Mouse (Mus musculus): ENCODE data around the gene Rabgap1l. TPM values are rescaled to one million over a fixed set of nuclear protein-coding genes. Genes with fewer than 3 reads are reported as not detected.

The Rabgap1l gene
- polyA plus RNA-seq, 1 experiment = 37.1 TPM

DNA sequence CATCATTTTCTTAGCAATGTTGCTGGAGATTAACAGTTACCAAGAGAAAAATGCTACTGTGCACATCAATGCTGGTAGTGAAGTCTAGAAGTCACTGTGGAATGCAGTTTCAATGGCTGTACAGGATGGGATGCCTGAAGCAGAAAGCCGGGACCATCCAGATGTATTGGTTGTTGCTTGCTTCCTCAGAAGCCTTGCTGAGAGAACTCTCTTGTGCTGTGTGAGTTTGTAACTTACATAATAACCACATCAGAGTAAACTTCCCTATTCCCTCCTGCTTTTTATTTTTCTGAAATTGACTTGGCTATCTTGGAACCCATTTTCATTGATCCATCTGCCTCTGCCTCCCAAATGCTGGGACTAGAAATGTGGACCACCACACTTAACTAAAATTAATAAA is 383.9 kb downstream of the Rabgap1l start:
- no peaks in the 10 kb centered on the region for H3K4me1 ChIP-seq (ENCODE audit: control insufficient read depth, insufficient read depth, low read length)
- no peak overlapping the region for H3K27ac ChIP-seq (ENCODE audit: insufficient read depth, low read length)
- TF ChIP-seq CTCF (IDR thresholded peaks at IDR 0.05; ENCODE audit: low read depth, low read length) = no peak
- no peak for TF ChIP-seq EP300 (IDR thresholded peaks at IDR 0.05; ENCODE audit: insufficient read depth, low read depth, low read length)
- TF ChIP-seq POLR2A (IDR thresholded peaks at IDR 0.05; ENCODE audit: insufficient read depth, low read length) = no peak
- H3K27me3 ChIP-seq (ENCODE audit: control insufficient read depth, insufficient read depth, low read length, poor library complexity, severe bottlenecking) = no peaks in the 10 kb centered on the region
- no peak overlapping the region for H3K4me3 ChIP-seq (ENCODE audit: low read depth, low read length)
- H3K9ac ChIP-seq (ENCODE audit: low read depth, poor library complexity, severe bottlenecking) = no peak overlapping the region
- no peaks in the 10 kb centered on the region for H3K36me3 ChIP-seq (ENCODE audit: control insufficient read depth, insufficient read depth, low read length, poor library complexity, severe bottlenecking)
- no peaks in the 10 kb centered on the region for H3K9me3 ChIP-seq (replicated peaks; ENCODE audit: control insufficient read depth, insufficient read depth, low read length, poor library complexity, severe bottlenecking)

DNA sequence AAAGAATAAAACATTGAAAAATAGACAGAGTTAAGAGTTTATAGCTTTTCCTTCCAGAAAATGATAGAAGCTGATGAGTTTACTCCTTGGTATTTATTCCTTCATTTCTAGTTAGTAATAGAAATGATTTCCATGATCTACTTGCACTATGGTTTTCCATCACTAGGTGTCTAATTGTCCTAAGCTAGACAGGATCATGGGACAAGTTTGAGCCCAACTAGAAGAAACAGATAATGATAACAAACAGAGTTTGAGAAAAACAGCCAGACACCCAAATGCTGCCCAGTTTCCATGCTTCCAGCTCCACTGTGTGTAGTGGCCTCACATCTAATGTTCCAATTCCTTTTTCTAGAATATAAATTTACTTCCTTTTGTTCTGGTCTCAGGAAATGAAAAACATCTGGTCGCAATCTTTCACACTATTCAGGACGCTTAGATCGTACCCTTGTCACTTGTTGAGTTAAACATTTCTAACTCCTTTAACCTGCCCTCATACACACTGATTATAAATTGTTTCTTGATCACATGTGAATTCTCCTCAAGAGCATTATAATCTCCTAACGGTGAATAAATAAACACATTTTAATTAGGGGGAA is 384.6 kb downstream of the Rabgap1l start:
- Histone ChIP-seq H3K9ac (ENCODE audit: low read depth, poor library complexity, severe bottlenecking) (no peak overlapping the region), H3K27ac (ENCODE audit: insufficient read depth, low read length) (no peak overlapping the region), H3K9me3 (replicated peaks; ENCODE audit: control insufficient read depth, insufficient read depth, low read length, poor library complexity, severe bottlenecking) (no peaks in the 10 kb centered on the region), H3K4me3 (ENCODE audit: low read depth, low read length) (no peak overlapping the region), H3K36me3 (ENCODE audit: control insufficient read depth, insufficient read depth, low read length, poor library complexity, severe bottlenecking) (no peaks in the 10 kb centered on the region), H3K27me3 (ENCODE audit: control insufficient read depth, insufficient read depth, low read length, poor library complexity, severe bottlenecking) (no peaks in the 10 kb centered on the region), H3K4me1 (ENCODE audit: control insufficient read depth, insufficient read depth, low read length) (no peaks in the 10 kb centered on the region)
- no peak for TF ChIP-seq CTCF (IDR thresholded peaks at IDR 0.05; ENCODE audit: low read depth, low read length)
- no peak for TF ChIP-seq POLR2A (IDR thresholded peaks at IDR 0.05; ENCODE audit: insufficient read depth, low read length)
- TF ChIP-seq EP300 (IDR thresholded peaks at IDR 0.05; ENCODE audit: insufficient read depth, low read depth, low read length) = no peak

DNA sequence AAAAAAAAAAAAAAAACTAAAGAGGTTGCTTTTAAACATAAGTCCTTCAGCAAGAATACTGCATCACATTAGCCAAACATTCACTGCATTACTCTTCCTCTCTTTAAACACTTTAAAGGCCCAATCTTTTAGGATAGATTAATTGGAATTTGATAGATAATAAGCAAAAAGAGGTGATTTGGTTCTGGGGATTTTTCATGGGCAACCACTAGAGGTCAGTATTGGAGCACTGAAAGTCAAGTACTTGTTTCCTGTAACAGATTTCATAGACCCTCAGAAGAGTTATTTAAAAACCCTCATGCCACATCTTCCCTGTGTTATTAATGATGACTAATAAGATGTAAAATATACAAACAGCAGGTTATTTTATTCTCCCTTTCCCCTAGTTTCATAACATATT is 393.6 kb downstream of the Rabgap1l start:
- Histone ChIP-seq H3K27ac (ENCODE audit: insufficient read depth, low read length) (no peak overlapping the region), H3K36me3 (ENCODE audit: control insufficient read depth, insufficient read depth, low read length, poor library complexity, severe bottlenecking) (no peaks in the 10 kb centered on the region), H3K4me3 (ENCODE audit: low read depth, low read length) (no peak overlapping the region), H3K9ac (ENCODE audit: low read depth, poor library complexity, severe bottlenecking) (no peak overlapping the region), H3K27me3 (ENCODE audit: control insufficient read depth, insufficient read depth, low read length, poor library complexity, severe bottlenecking) (no peaks in the 10 kb centered on the region), H3K4me1 (ENCODE audit: control insufficient read depth, insufficient read depth, low read length) (peaks cover 2% of the 10 kb centered on the region), H3K9me3 (replicated peaks; ENCODE audit: control insufficient read depth, insufficient read depth, low read length, poor library complexity, severe bottlenecking) (no peaks in the 10 kb centered on the region)
- TF ChIP-seq CTCF (IDR thresholded peaks at IDR 0.05; ENCODE audit: low read depth, low read length) = no peak
- TF ChIP-seq POLR2A (IDR thresholded peaks at IDR 0.05; ENCODE audit: insufficient read depth, low read length) = no peak
- no peak for TF ChIP-seq EP300 (IDR thresholded peaks at IDR 0.05; ENCODE audit: insufficient read depth, low read depth, low read length)

DNA sequence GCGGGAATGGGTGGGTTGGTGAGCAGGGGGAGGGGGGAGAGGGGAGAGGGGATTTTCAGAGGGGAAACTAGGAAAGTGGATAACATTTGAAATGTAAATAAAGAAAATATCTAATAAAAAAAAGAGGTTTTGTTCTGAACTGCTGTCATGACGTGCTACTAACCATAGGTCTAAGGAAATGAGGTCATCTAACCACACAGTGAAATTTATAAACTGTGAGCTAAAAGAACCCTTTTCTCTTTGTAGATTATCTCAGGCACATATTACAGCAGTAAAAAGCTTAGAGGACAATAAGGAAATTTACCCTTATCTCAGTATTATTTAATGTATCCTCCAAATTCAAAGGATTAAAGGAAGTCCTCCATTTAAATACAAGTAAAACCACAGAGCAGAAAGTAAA is 396.0 kb downstream of the Rabgap1l start:
- no peaks in the 10 kb centered on the region for H3K9me3 ChIP-seq (replicated peaks; ENCODE audit: control insufficient read depth, insufficient read depth, low read length, poor library complexity, severe bottlenecking)
- H3K4me3 ChIP-seq (ENCODE audit: low read depth, low read length) = no peak overlapping the region
- TF ChIP-seq EP300 (IDR thresholded peaks at IDR 0.05; ENCODE audit: insufficient read depth, low read depth, low read length) (no peak), POLR2A (IDR thresholded peaks at IDR 0.05; ENCODE audit: insufficient read depth, low read length) (no peak), CTCF (IDR thresholded peaks at IDR 0.05; ENCODE audit: low read depth, low read length) (no peak)
- peaks cover 2% of the 10 kb centered on the region for H3K4me1 ChIP-seq (ENCODE audit: control insufficient read depth, insufficient read depth, low read length)
- H3K9ac ChIP-seq (ENCODE audit: low read depth, poor library complexity, severe bottlenecking) = no peak overlapping the region
- no peak overlapping the region for H3K27ac ChIP-seq (ENCODE audit: insufficient read depth, low read length)
- H3K27me3 ChIP-seq (ENCODE audit: control insufficient read depth, insufficient read depth, low read length, poor library complexity, severe bottlenecking) = no peaks in the 10 kb centered on the region
- no peaks in the 10 kb centered on the region for H3K36me3 ChIP-seq (ENCODE audit: control insufficient read depth, insufficient read depth, low read length, poor library complexity, severe bottlenecking)

DNA sequence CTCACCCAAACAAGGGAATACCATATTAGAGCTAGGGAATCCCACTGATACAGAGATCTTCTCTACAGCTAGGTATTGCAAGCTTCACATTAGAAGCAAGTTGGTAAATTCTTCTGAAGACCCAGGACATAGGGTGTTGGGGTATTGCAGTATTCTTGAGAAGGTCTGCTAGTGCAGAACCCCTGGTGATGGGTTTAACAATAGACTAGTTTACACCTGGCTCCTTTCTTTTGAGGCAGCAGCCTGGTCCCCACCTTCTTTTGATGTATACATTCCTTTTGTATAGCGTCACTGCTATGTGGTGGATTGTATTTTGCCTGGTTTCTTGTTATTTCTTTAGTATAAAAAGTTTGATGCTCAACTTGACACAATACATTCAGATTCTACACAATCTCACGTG is 405.6 kb downstream of the Rabgap1l start:
- H3K9me3 ChIP-seq (replicated peaks; ENCODE audit: control insufficient read depth, insufficient read depth, low read length, poor library complexity, severe bottlenecking) = no peaks in the 10 kb centered on the region
- TF ChIP-seq EP300 (IDR thresholded peaks at IDR 0.05; ENCODE audit: insufficient read depth, low read depth, low read length) (no peak), POLR2A (IDR thresholded peaks at IDR 0.05; ENCODE audit: insufficient read depth, low read length) (no peak), CTCF (IDR thresholded peaks at IDR 0.05; ENCODE audit: low read depth, low read length) (no peak)
- H3K27ac ChIP-seq (ENCODE audit: insufficient read depth, low read length) = peak overlapping the region; percentile 74

DNA sequence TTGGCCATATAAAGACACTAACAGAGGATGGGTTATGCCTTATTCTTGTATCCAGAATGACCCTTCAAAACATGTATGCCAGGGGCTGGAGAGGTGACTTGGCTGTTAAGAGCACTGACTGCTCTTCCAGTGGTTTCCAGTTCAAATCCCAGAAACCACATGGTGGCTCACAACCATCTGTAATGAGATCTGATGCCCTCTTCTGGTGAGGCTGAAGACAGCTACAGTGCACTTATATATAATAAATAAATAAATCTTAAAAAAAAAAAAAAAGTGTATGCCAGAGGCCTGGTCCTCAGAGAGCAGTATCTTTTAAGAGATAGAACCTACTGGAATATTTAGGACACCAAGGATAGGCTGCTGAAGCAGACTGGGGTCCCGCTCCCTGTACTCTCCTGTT is 414.6 kb downstream of the Rabgap1l start:
- Histone ChIP-seq H3K27ac (ENCODE audit: insufficient read depth, low read length) (no peak overlapping the region), H3K9me3 (replicated peaks; ENCODE audit: control insufficient read depth, insufficient read depth, low read length, poor library complexity, severe bottlenecking) (no peaks in the 10 kb centered on the region), H3K4me3 (ENCODE audit: low read depth, low read length) (no peak overlapping the region), H3K36me3 (ENCODE audit: control insufficient read depth, insufficient read depth, low read length, poor library complexity, severe bottlenecking) (no peaks in the 10 kb centered on the region), H3K27me3 (ENCODE audit: control insufficient read depth, insufficient read depth, low read length, poor library complexity, severe bottlenecking) (no peaks in the 10 kb centered on the region), H3K4me1 (ENCODE audit: control insufficient read depth, insufficient read depth, low read length) (no peaks in the 10 kb centered on the region), H3K9ac (ENCODE audit: low read depth, poor library complexity, severe bottlenecking) (no peak overlapping the region)
- TF ChIP-seq POLR2A (IDR thresholded peaks at IDR 0.05; ENCODE audit: insufficient read depth, low read length) (no peak), EP300 (IDR thresholded peaks at IDR 0.05; ENCODE audit: insufficient read depth, low read depth, low read length) (no peak), CTCF (IDR thresholded peaks at IDR 0.05; ENCODE audit: low read depth, low read length) (no peak)

More for the DNA sequence above, 405.6 kb downstream of the Rabgap1l start:
- Histone ChIP-seq H3K27me3 (ENCODE audit: control insufficient read depth, insufficient read depth, low read length, poor library complexity, severe bottlenecking) (no peaks in the 10 kb centered on the region), H3K4me3 (ENCODE audit: low read depth, low read length) (no peak overlapping the region), H3K36me3 (ENCODE audit: control insufficient read depth, insufficient read depth, low read length, poor library complexity, severe bottlenecking) (no peaks in the 10 kb centered on the region), H3K9ac (ENCODE audit: low read depth, poor library complexity, severe bottlenecking) (no peak overlapping the region), H3K4me1 (ENCODE audit: control insufficient read depth, insufficient read depth, low read length) (no peaks in the 10 kb centered on the region)
